Mouse (Mus musculus): Measurements from ENCODE around the gene Psma4.

DNA sequence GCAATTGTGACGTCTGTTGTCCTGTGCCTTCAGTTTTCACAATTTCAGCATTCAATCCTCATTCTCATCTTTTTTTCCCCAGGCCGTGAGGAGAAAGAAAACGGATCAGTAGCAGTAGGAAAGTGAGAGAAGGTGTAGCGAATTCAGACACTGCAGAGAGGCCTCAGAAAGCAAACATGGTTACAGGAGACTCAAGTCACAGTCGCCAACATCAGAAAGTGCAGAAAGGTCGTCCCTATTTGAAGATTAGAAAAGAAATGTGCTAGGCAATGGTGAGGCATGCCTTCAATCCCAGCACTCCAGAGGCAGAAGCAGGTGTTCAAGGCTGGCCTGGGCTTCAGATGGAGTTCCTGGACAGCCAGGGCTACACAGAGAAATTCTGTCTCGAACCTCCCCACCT, 35.0 kb upstream of the Psma4 start:
- no peak for TF ChIP-seq CTCF (IDR thresholded peaks at IDR 0.05; ENCODE audit: low read depth, low read length)
- no peak for TF ChIP-seq POLR2A (IDR thresholded peaks at IDR 0.05; ENCODE audit: extremely low read depth, insufficient read depth, low read length)
